Mouse (Mus musculus) inflammation-experienced regulatory T-cells, adult 16 weeks (primary cell): ENCODE measurements around the gene Gfra4. TPM values are rescaled to one million over a fixed set of nuclear protein-coding genes. Genes with fewer than 3 reads are reported as not detected.

ENCODE experiments used
- polyA plus RNA-seq: library from polyadenylated mRNA; unstranded; fragments of 100-300 nt; shearing (Covaris generic); gene quantifications from one replicate; pipeline ENCODE4 v1.2.1, GENCODE M21; 2017

The Gfra4 gene
- polyA plus RNA-seq: not detected

GRCm38 (mm10) chr2:131042988-131043387, at the start of gene Gfra4:
TSS of gene Gfra4 (minus strand) at chr2:131043088.

GRCm38 (mm10) chr2:131086667-131087390, 43.9 kb upstream of the Gfra4 start, which contains the start of gene Siglec1:
TSS of gene Siglec1 (minus strand) at chr2:131086765.

GRCm38 (mm10) chr2:131063404-131063864, 20.5 kb upstream of the Gfra4 start, which contains the start of gene Adam33:
TSS of gene Adam33 (minus strand) at chr2:131063814.

Other genes starting within 250 kb of the Gfra4 start
- gene 4930402H24Rik, start 136.7 kb downstream of the Gfra4 start, polyA plus RNA-seq: 15.7 TPM
- gene Atrn, start 136.6 kb downstream of the Gfra4 start, polyA plus RNA-seq: 4.1 TPM
- gene Adam33, start 20.7 kb upstream of the Gfra4 start, polyA plus RNA-seq: 0.69 TPM
- gene Siglec1, start 43.7 kb upstream of the Gfra4 start, polyA plus RNA-seq: 0.18 TPM
- 0.22 TPM for gene Hspa12b, start 84.2 kb upstream of the Gfra4 start, polyA plus RNA-seq
- not detected for gene Gm11037, start 90.4 kb upstream of the Gfra4 start, polyA plus RNA-seq
- 51.6 TPM for gene 1700037H04Rik, start 117.0 kb upstream of the Gfra4 start, polyA plus RNA-seq
- 3.1 TPM for gene Cenpb, start 137.0 kb upstream of the Gfra4 start, polyA plus RNA-seq
- 106 TPM for gene Cdc25b, start 143.9 kb upstream of the Gfra4 start, polyA plus RNA-seq
- gene Spef1, start 144.2 kb upstream of the Gfra4 start, polyA plus RNA-seq: not detected
- 28.2 TPM for gene Ap5s1, start 164.0 kb upstream of the Gfra4 start, polyA plus RNA-seq
- 40.5 TPM for gene Mavs, start 191.0 kb upstream of the Gfra4 start, polyA plus RNA-seq
- 12.1 TPM for gene Pank2, start 219.4 kb upstream of the Gfra4 start, polyA plus RNA-seq